Mouse (Mus musculus): ENCODE results near the gene Dlgap1.

- TF ChIP-seq CTCF (IDR thresholded peaks at IDR 0.05; ENCODE audit: low read depth) (no peak), EP300 (IDR thresholded peaks at IDR 0.05; ENCODE audit: low read depth) (no peak)
Observed at GRCm38 (mm10) chr17:70835071-70835790, 866.4 kb downstream of the Dlgap1 start.
